Mouse (Mus musculus) neural tube, embryonic 12.5 days (tissue): ENCODE measurements around the gene Nr1h4. TPM values are rescaled to one million over a fixed set of nuclear protein-coding genes. Genes with fewer than 3 reads are reported as not detected.
"Not testable (repeated sequence)": the region's sequence is repeated elsewhere in the genome, so short reads cannot be mapped to it uniquely, and the experiment has no call there.

Experiments used
- ATAC-seq: fragments of 200-750 bp; cut with Nextera tagmentation; 2 replicates; pipeline ENCODE4 v1.8.0; 2017; ENCODE audit warnings: low read depth, mild to moderate bottlenecking, moderate TSS enrichment, moderate library complexity; ENCODE audit not compliant: low FRiP score
- H3K27ac ChIP-seq: fragments of 300-500 bp; sonication (generic); 2 replicates; pipeline ENCODE4 v1.5.1; 2016
- H3K27me3 ChIP-seq: fragments of 300-500 bp; sonication (generic); replicated peaks from 2 replicates; pipeline ENCODE4 v1.6.1; 2016; ENCODE audit warnings: mild to moderate bottlenecking
- H3K36me3 ChIP-seq: fragments of 300-500 bp; sonication (generic); 2 replicates; pipeline ENCODE4 v1.6.1; 2016; ENCODE audit warnings: mild to moderate bottlenecking
- H3K4me1 ChIP-seq: fragments of 300-500 bp; sonication (generic); 2 replicates; pipeline ENCODE4 v1.6.1; 2016
- H3K4me2 ChIP-seq: fragments of 300-500 bp; sonication (generic); replicated peaks from 2 replicates; pipeline ENCODE4 v1.6.1; 2016; ENCODE audit warnings: mild to moderate bottlenecking
- H3K4me3 ChIP-seq: fragments of 300-500 bp; sonication (generic); 2 replicates; pipeline ENCODE4 v1.5.1; 2016
- H3K9ac ChIP-seq: fragments of 300-500 bp; sonication (generic); 2 replicates; pipeline ENCODE4 v1.6.1; 2016; ENCODE audit warnings: mild to moderate bottlenecking
- H3K9me3 ChIP-seq: fragments of 300-500 bp; sonication (generic); 2 replicates; pipeline ENCODE4 v1.6.1; 2016; ENCODE audit warnings: mild to moderate bottlenecking
- WGBS: fragments of 180-500 bp; shearing (Covaris S2); methylation state at CpG from one replicate; pipeline ENCODE4 v1.1.7; 2016; 5-methylcytosine and 5-hydroxymethylcytosine counted together
- polyA plus RNA-seq: library from polyadenylated mRNA; unstranded; fragments of >200 nt; fragmentation: Nextera tagmentation; extraction: Ambion mirVana; gene quantifications from 2 replicates; pipeline ENCODE4 v1.2.1, GENCODE M21; 2016

Nr1h4 gene
- not detected in 2 replicates for polyA plus RNA-seq

GRCm38 (mm10) chr10:89532929-89533727, at the start of gene Nr1h4:
Gene Nr1h4, minus strand, starts transcription at chr10:89533585.
- no peaks in the 10 kb centered on the region for H3K9me3 ChIP-seq
- H3K36me3 ChIP-seq: no peaks in the 10 kb centered on the region
- H3K27ac ChIP-seq: no peak within 1 kb of the TSS
- H3K4me1 ChIP-seq: no peaks in the 10 kb centered on the region
- WGBS: 85% methylated on average over 17 of the region's 17 CpGs
- H3K27me3 ChIP-seq: no peaks in the 10 kb centered on the region
- no peak within 1 kb of the TSS for H3K4me2 ChIP-seq
- no peak within 1 kb of the TSS for H3K9ac ChIP-seq
- no peak for ATAC-seq
- H3K4me3 ChIP-seq: no peak within 1 kb of the TSS

- ATAC-seq: no peak
- WGBS: 91% methylated on average over 4 of the region's 4 CpGs
These were observed 45.4 kb upstream of the Nr1h4 start for GRCm38 (mm10) chr10:89578801-89579200.

GRCm38 (mm10) chr10:89577666-89578065, 44.3 kb upstream of the Nr1h4 start:
- no peak for ATAC-seq
- Histone ChIP-seq H3K27ac (no peak overlapping the region), H3K4me1 (no peaks in the 10 kb centered on the region), H3K9me3 (no peaks in the 10 kb centered on the region), H3K4me3 (no peak overlapping the region), H3K36me3 (no peaks in the 10 kb centered on the region), H3K9ac (no peak overlapping the region), H3K27me3 (no peaks in the 10 kb centered on the region), H3K4me2 (no peak overlapping the region)
- WGBS: 83% methylated on average over 3 of the region's 3 CpGs

More at GRCm38 (mm10) chr10:89578801-89579200, 45.4 kb upstream of the Nr1h4 start:
- Histone ChIP-seq H3K4me3 (no peak overlapping the region), H3K27me3 (no peaks in the 10 kb centered on the region), H3K4me1 (no peaks in the 10 kb centered on the region), H3K4me2 (no peak overlapping the region), H3K9me3 (no peaks in the 10 kb centered on the region), H3K36me3 (no peaks in the 10 kb centered on the region), H3K27ac (no peak overlapping the region), H3K9ac (no peak overlapping the region)

- Histone ChIP-seq H3K4me1 (no peaks in the 10 kb centered on the region), H3K36me3 (no peaks in the 10 kb centered on the region), H3K9me3 (no peaks in the 10 kb centered on the region), H3K4me3 (no peak overlapping the region), H3K4me2 (no peak overlapping the region), H3K27ac (no peak overlapping the region), H3K27me3 (no peaks in the 10 kb centered on the region), H3K9ac (no peak overlapping the region)
- 89% methylated on average over 3 of the region's 3 CpGs for WGBS
- ATAC-seq: no peak
These were observed 40.0 kb upstream of the Nr1h4 start for GRCm38 (mm10) chr10:89573421-89573820.

GRCm38 (mm10) chr10:89572946-89573345, 39.6 kb upstream of the Nr1h4 start:
- Histone ChIP-seq H3K9ac (no peak overlapping the region), H3K27ac (no peak overlapping the region), H3K4me1 (no peaks in the 10 kb centered on the region), H3K4me3 (no peak overlapping the region), H3K4me2 (no peak overlapping the region), H3K9me3 (no peaks in the 10 kb centered on the region), H3K36me3 (no peaks in the 10 kb centered on the region), H3K27me3 (no peaks in the 10 kb centered on the region)
- ATAC-seq: no peak
- WGBS: 92% methylated on average over 6 of the region's 6 CpGs

GRCm38 (mm10) chr10:89567391-89567790, 34.0 kb upstream of the Nr1h4 start:
- ATAC-seq: no peak
- Histone ChIP-seq H3K36me3 (no peaks in the 10 kb centered on the region), H3K9me3 (no peaks in the 10 kb centered on the region), H3K4me2 (no peak overlapping the region), H3K9ac (no peak overlapping the region), H3K4me3 (no peak overlapping the region), H3K27ac (no peak overlapping the region), H3K27me3 (no peaks in the 10 kb centered on the region), H3K4me1 (no peaks in the 10 kb centered on the region)
- WGBS: 92% methylated on average over 2 of the region's 2 CpGs

- Histone ChIP-seq H3K4me2 (no peak overlapping the region), H3K36me3 (no peaks in the 10 kb centered on the region), H3K4me3 (no peak overlapping the region), H3K27me3 (no peaks in the 10 kb centered on the region), H3K4me1 (no peaks in the 10 kb centered on the region), H3K9ac (no peak overlapping the region), H3K27ac (no peak overlapping the region), H3K9me3 (no peaks in the 10 kb centered on the region)
- WGBS: 88% methylated on average over 9 of the region's 9 CpGs
- ATAC-seq: no peak
These were observed 32.1 kb upstream of the Nr1h4 start for GRCm38 (mm10) chr10:89565301-89566022.

GRCm38 (mm10) chr10:89562113-89562512, 28.7 kb upstream of the Nr1h4 start:
- Histone ChIP-seq H3K36me3 (no peaks in the 10 kb centered on the region), H3K9ac (no peak overlapping the region), H3K27me3 (no peaks in the 10 kb centered on the region), H3K4me3 (no peak overlapping the region), H3K9me3 (no peaks in the 10 kb centered on the region), H3K4me2 (no peak overlapping the region), H3K27ac (no peak overlapping the region), H3K4me1 (no peaks in the 10 kb centered on the region)
- ATAC-seq: no peak
- 93% methylated on average over 6 of the region's 6 CpGs for WGBS

- no peak overlapping the region for H3K9ac ChIP-seq
- 80% methylated on average over 3 of the region's 3 CpGs for WGBS
- no peaks in the 10 kb centered on the region for H3K4me1 ChIP-seq
- H3K4me2 ChIP-seq: no peak overlapping the region
- H3K27me3 ChIP-seq: no peaks in the 10 kb centered on the region
- H3K4me3 ChIP-seq: no peak overlapping the region
- ATAC-seq: no peak
- H3K27ac ChIP-seq: no peak overlapping the region
- H3K9me3 ChIP-seq: no peaks in the 10 kb centered on the region
- H3K36me3 ChIP-seq: no peaks in the 10 kb centered on the region
These were observed 26.0 kb upstream of the Nr1h4 start for GRCm38 (mm10) chr10:89559351-89559750.

- not testable (repeated sequence) for H3K9ac ChIP-seq, H3K4me2 ChIP-seq, H3K4me3 ChIP-seq, H3K36me3 ChIP-seq, H3K9me3 ChIP-seq, H3K27me3 ChIP-seq, H3K27ac ChIP-seq, H3K4me1 ChIP-seq, ATAC-seq
- 83% methylated on average over 13 of the region's 13 CpGs for whole genome bisulfite sequencing
These were observed 21.5 kb upstream of the Nr1h4 start for GRCm38 (mm10) chr10:89554885-89555284.

GRCm38 (mm10) chr10:89553855-89554254, 20.5 kb upstream of the Nr1h4 start:
- H3K4me2 ChIP-seq, H3K27me3 ChIP-seq, ATAC-seq, H3K27ac ChIP-seq, H3K36me3 ChIP-seq, H3K4me1 ChIP-seq, H3K4me3 ChIP-seq, H3K9ac ChIP-seq, H3K9me3 ChIP-seq: not testable (repeated sequence)
- WGBS: 96% methylated on average over 7 of the region's 7 CpGs

- WGBS: 83% methylated on average over 5 of the region's 5 CpGs
- no peak overlapping the region for H3K4me2 ChIP-seq
- no peak overlapping the region for H3K4me3 ChIP-seq
- ATAC-seq: no peak
- no peaks in the 10 kb centered on the region for H3K9me3 ChIP-seq
- no peaks in the 10 kb centered on the region for H3K4me1 ChIP-seq
- H3K27me3 ChIP-seq: no peaks in the 10 kb centered on the region
- no peaks in the 10 kb centered on the region for H3K36me3 ChIP-seq
- H3K9ac ChIP-seq: no peak overlapping the region
- H3K27ac ChIP-seq: no peak overlapping the region
These were observed 19.6 kb upstream of the Nr1h4 start for GRCm38 (mm10) chr10:89553015-89553414.
